Mouse (Mus musculus) kidney, adult 18-20 months (tissue): ENCODE measurements around the gene Eef1akmt3.
A peak's percentile ranks its signal among the peaks of the same experiment; 100 is the strongest.
"Not testable (repeated sequence)": the region's sequence is repeated elsewhere in the genome, so short reads cannot be mapped to it uniquely, and the experiment has no call there.

ENCODE experiments used
- DNase-seq: peaks from one replicate; pipeline ENCODE4 v3.0.0; 2021

The Eef1akmt3 gene

GRCm38 (mm10) chr10:127070190-127071121 lies 29.1 kb upstream of the Eef1akmt3 start, which contains the start of gene Tspan31:
TSS of gene Tspan31 (minus strand) at chr10:127070264.
- peak; percentile 89 for DNase-seq

GRCm38 (mm10) chr10:127069281-127070189 lies 28.2 kb upstream of the Eef1akmt3 start:
- DNase-seq = no peak

GRCm38 (mm10) chr10:127068360-127069038 lies 27.2 kb upstream of the Eef1akmt3 start:
- DNase-seq = no peak

- no peak for DNase-seq
Observed at GRCm38 (mm10) chr10:127066519-127067018, 25.3 kb upstream of the Eef1akmt3 start.

GRCm38 (mm10) chr10:127065981-127066380 lies 24.7 kb upstream of the Eef1akmt3 start:
- no peak for DNase-seq

GRCm38 (mm10) chr10:127063913-127064870 lies 22.9 kb upstream of the Eef1akmt3 start:
- DNase-seq = no peak

- peak; percentile 99 for DNase-seq
Observed at GRCm38 (mm10) chr10:127063239-127063872, 22.0 kb upstream of the Eef1akmt3 start, which contains the start of gene Cdk4. TSS of gene Cdk4 (plus strand) at chr10:127063534.

GRCm38 (mm10) chr10:127062503-127062902 lies 21.2 kb upstream of the Eef1akmt3 start:
- DNase-seq = no peak

- DNase-seq = not testable (repeated sequence)
Observed at GRCm38 (mm10) chr10:127062101-127062500, 20.8 kb upstream of the Eef1akmt3 start.

- DNase-seq = no peak
Observed at GRCm38 (mm10) chr10:127061513-127061912, 20.2 kb upstream of the Eef1akmt3 start.

GRCm38 (mm10) chr10:127061085-127061484 lies 19.8 kb upstream of the Eef1akmt3 start:
- DNase-seq = no peak

- peak; percentile 82 for DNase-seq
Observed at GRCm38 (mm10) chr10:127059968-127060916, 18.9 kb upstream of the Eef1akmt3 start, which contains the start of gene March9. TSS of gene March9 (minus strand) at chr10:127060184.

GRCm38 (mm10) chr10:127059174-127059967 lies 18.1 kb upstream of the Eef1akmt3 start:
- DNase-seq = peak; percentile 16

GRCm38 (mm10) chr10:127058708-127059107 lies 17.4 kb upstream of the Eef1akmt3 start:
- peak; percentile 16 for DNase-seq

- peak; percentile 80 for DNase-seq
Observed at GRCm38 (mm10) chr10:127058161-127058560, 16.8 kb upstream of the Eef1akmt3 start.

GRCm38 (mm10) chr10:127056490-127056889 lies 15.2 kb upstream of the Eef1akmt3 start:
- DNase-seq = no peak

GRCm38 (mm10) chr10:127055406-127055805 lies 14.1 kb upstream of the Eef1akmt3 start:
- no peak for DNase-seq

GRCm38 (mm10) chr10:127054646-127055045 lies 13.3 kb upstream of the Eef1akmt3 start:
- DNase-seq = no peak

GRCm38 (mm10) chr10:127050119-127050474 lies 8.8 kb upstream of the Eef1akmt3 start:
- no peak for DNase-seq
